In genomic region chr5:121220732-121221301, GRCm38 (mm10) we compare ENCODE assay signal across 8 mouse cellular contexts. TPM values are rescaled to one million over a fixed set of nuclear protein-coding genes. Genes with fewer than 3 reads are reported as not detected.
A peak's percentile ranks its signal among the peaks of the same experiment; 100 is the strongest.
DNase-seq lines count a peak whose midpoint lies in the region; ATAC-seq and TF ChIP-seq lines count a peak whose summit lies in the region.

No protein-coding gene starts in this region.

- no peak for TF ChIP-seq CTCF in ES-Bruce4 (IDR thresholded peaks at IDR 0.05; ENCODE audit: low read depth, low read length)
- TF ChIP-seq CTCF in cortical plate, adult 2 months (IDR thresholded peaks at IDR 0.05; ENCODE audit: extremely low read depth, insufficient read depth, low read length) = no peak
- no peak for TF ChIP-seq CTCF in small intestine, adult 2 months (IDR thresholded peaks at IDR 0.05; ENCODE audit: extremely low read depth, insufficient read length, insufficient replicate concordance, low read depth, low read length)

- under 1% methylated on average over 30 of the region's 38 CpGs for WGBS in heart, embryonic 13.5 days
- WGBS in small intestine, adult 2 months = under 1% methylated on average over 31 of the region's 38 CpGs

- DNase-seq in A20 (ENCODE audit: low read depth, low spot score) = peak; percentile 68
- peak; percentile 56 for DNase-seq in layer of hippocampus, adult 9-11 months
- peak; percentile 21 for DNase-seq in lung, postnatal 14 days
- DNase-seq in ovary, postnatal 14 days (ENCODE audit: low spot score) = no peak

- H3K4me1 ChIP-seq in ES-Bruce4 (ENCODE audit: control insufficient read depth, insufficient read depth, low read length) = no peaks in the 10 kb centered on the region
- H3K4me1 ChIP-seq in cortical plate, adult 2 months (ENCODE audit: control insufficient read depth, insufficient read depth, low read length) = no peaks in the 10 kb centered on the region; the same call in 1 of the 2 replicates
- peaks cover 33% of the 10 kb centered on the region for H3K4me1 ChIP-seq in heart, embryonic 13.5 days
- H3K4me1 ChIP-seq in small intestine, adult 2 months (ENCODE audit: control insufficient read depth, insufficient read depth, insufficient read length, low read length) = peaks cover 10% of the 10 kb centered on the region

- no peaks in the 10 kb centered on the region for H3K36me3 ChIP-seq in ES-Bruce4 (ENCODE audit: control insufficient read depth, insufficient read depth, low read length, poor library complexity, severe bottlenecking)
- no peaks in the 10 kb centered on the region for H3K36me3 ChIP-seq in heart, embryonic 13.5 days
- peaks cover 4% of the 10 kb centered on the region; the same call in 1 of the 2 replicates for H3K36me3 ChIP-seq in small intestine, adult 2 months (ENCODE audit: control insufficient read depth, insufficient read depth, low read length)

- no peak overlapping the region for H3K27ac ChIP-seq in ES-Bruce4 (ENCODE audit: insufficient read depth, low read length)
- H3K27ac ChIP-seq in cortical plate, adult 2 months (ENCODE audit: insufficient read depth, low read length) = peak overlapping the region; percentile 70; the same call in 1 of the 2 replicates
- H3K27ac ChIP-seq in heart, embryonic 13.5 days (replicated peaks) = peak overlapping the region; percentile 88
- peak overlapping the region; percentile 80 for H3K27ac ChIP-seq in small intestine, adult 2 months (ENCODE audit: insufficient read depth, low read depth, low read length)

- H3K9ac ChIP-seq in ES-Bruce4 (ENCODE audit: low read depth, poor library complexity, severe bottlenecking) = peak overlapping the region; percentile 93
- H3K9ac ChIP-seq in heart, embryonic 13.5 days = peak overlapping the region; percentile 96

- H3K4me3 ChIP-seq in ES-Bruce4 (ENCODE audit: low read depth, low read length) = peak overlapping the region; percentile 87
- H3K4me3 ChIP-seq in cortical plate, adult 2 months (ENCODE audit: insufficient read depth, low read length) = peak overlapping the region; percentile 69
- peak overlapping the region; percentile 86 for H3K4me3 ChIP-seq in heart, embryonic 13.5 days
- peak overlapping the region; percentile 94 for H3K4me3 ChIP-seq in small intestine, adult 2 months (ENCODE audit: low read depth, low read length)

- TF ChIP-seq POLR2A in ES-Bruce4 (IDR thresholded peaks at IDR 0.05; ENCODE audit: insufficient read depth, low read length) = no peak
- no peak for TF ChIP-seq POLR2A in cortical plate, adult 2 months (IDR thresholded peaks at IDR 0.05; ENCODE audit: extremely low read depth, insufficient read depth, low read length)
- TF ChIP-seq POLR2A in small intestine, adult 2 months (IDR thresholded peaks at IDR 0.05; ENCODE audit: low read depth, low read length) = 0 out of 2 replicates have a peak, but pooled peaks have one; percentile 17

- H3K4me2 ChIP-seq in heart, embryonic 13.5 days = peak overlapping the region; percentile 81

- H3K9me3 ChIP-seq in ES-Bruce4 (replicated peaks; ENCODE audit: control insufficient read depth, insufficient read depth, low read length, poor library complexity, severe bottlenecking) = no peaks in the 10 kb centered on the region
- no peaks in the 10 kb centered on the region for H3K9me3 ChIP-seq in heart, embryonic 13.5 days

- ATAC-seq in heart, embryonic 13.5 days (ENCODE audit: extremely low read depth, insufficient number of reproducible peaks, low FRiP score, low TSS enrichment) = peak; percentile 17; the same call in 1 of the 2 replicates

- TF ChIP-seq EP300 in ES-Bruce4 (IDR thresholded peaks at IDR 0.05; ENCODE audit: insufficient read depth, low read depth, low read length) = no peak

- H3K27me3 ChIP-seq in ES-Bruce4 (ENCODE audit: control insufficient read depth, insufficient read depth, low read length, poor library complexity, severe bottlenecking) = no peaks in the 10 kb centered on the region
- H3K27me3 ChIP-seq in heart, embryonic 13.5 days (replicated peaks) = no peaks in the 10 kb centered on the region
- no peaks in the 10 kb centered on the region for H3K27me3 ChIP-seq in small intestine, adult 2 months (ENCODE audit: control insufficient read depth, insufficient read depth, low read length)

RNA-seq across cellular contexts. Expression of gene Hectd4, which starts 0.8 kb away (rescaled TPM):
- 13.5 and 15.9 TPM in 2 replicates for polyA plus RNA-seq in ES-Bruce4 (2011; ENCODE audit: insufficient read depth, insufficient read length, low read depth, missing spikeins)
- 77.7 and 79.8 TPM in 2 replicates for polyA plus RNA-seq in cortical plate, adult 2 months (2012; rRNA removed)
- polyA plus RNA-seq in heart, embryonic 13.5 days (2015; fragmentation: Nextera tagmentation; extraction: Ambion mirVana) = 2.8 and 3.3 TPM in 2 replicates
- polyA plus RNA-seq in small intestine, adult 2 months (2012; rRNA removed) = 12.2 and 28.8 TPM in 2 replicates

RNA-seq across cellular contexts. Expression of gene Rpl6, which starts 16.5 kb away (rescaled TPM):
- polyA plus RNA-seq in ES-Bruce4 (2011; ENCODE audit: insufficient read depth, insufficient read length, low read depth, missing spikeins) = 2,022 and 2,082 TPM in 2 replicates
- 394 and 406 TPM in 2 replicates for polyA plus RNA-seq in cortical plate, adult 2 months (2012; rRNA removed)
- polyA plus RNA-seq in heart, embryonic 13.5 days (2015; fragmentation: Nextera tagmentation; extraction: Ambion mirVana) = 368 and 390 TPM in 2 replicates
- polyA plus RNA-seq in small intestine, adult 2 months (2012; rRNA removed) = 116 and 161 TPM in 2 replicates

RNA-seq across cellular contexts. Expression of gene Ptpn11, which starts 29.6 kb away (rescaled TPM):
- 64.9 and 66.8 TPM in 2 replicates for polyA plus RNA-seq in ES-Bruce4 (2011; ENCODE audit: insufficient read depth, insufficient read length, low read depth, missing spikeins)
- polyA plus RNA-seq in cortical plate, adult 2 months (2012; rRNA removed) = 60.0 and 64.6 TPM in 2 replicates
- polyA plus RNA-seq in heart, embryonic 13.5 days (2015; fragmentation: Nextera tagmentation; extraction: Ambion mirVana) = 18.4 and 20.0 TPM in 2 replicates
- polyA plus RNA-seq in small intestine, adult 2 months (2012; rRNA removed) = 10.4 and 14.2 TPM in 2 replicates
